Mouse (Mus musculus) right cerebral cortex, postnatal 10 days (tissue): Measurements from ENCODE around the gene Map2k6.

Experiments
- DNase-seq, 2 experiments: peaks; one replicate each; pipeline ENCODE4 v3.0.0; 2021; ENCODE audit warnings: low spot score in 2 of 2

Gene Map2k6

GRCm38 (mm10) chr11:110562320-110563081 is 163.6 kb downstream of the Map2k6 start:
- peak in 1 of 2 experiments; percentile 22 for DNase-seq

- DNase-seq: no peak
Observed at GRCm38 (mm10) chr11:110563272-110563671, 164.3 kb downstream of the Map2k6 start.

- DNase-seq: no peak
Observed at GRCm38 (mm10) chr11:110563801-110564200, 164.9 kb downstream of the Map2k6 start.

- no peak for DNase-seq
Observed at GRCm38 (mm10) chr11:110566307-110566706, 167.4 kb downstream of the Map2k6 start.

- peak; percentile 69 to 80 for DNase-seq
Observed at GRCm38 (mm10) chr11:110572548-110572947, 173.6 kb downstream of the Map2k6 start.
